Mouse (Mus musculus): ENCODE results near the gene Fhod1. TPM values are rescaled to one million over a fixed set of nuclear protein-coding genes. Genes with fewer than 3 reads are reported as not detected.

Fhod1 gene
- polyA plus RNA-seq, 1 experiment from 2014 or later = 0.60 TPM

GRCm38 (mm10) chr8:105342768-105343167 is 5.0 kb downstream of the Fhod1 start:
- no peak for ATAC-seq (ENCODE audit: low read depth)
- H3K9ac ChIP-seq (ENCODE audit: low read depth, low read length) = no peak overlapping the region
- peaks cover 36% of the 10 kb centered on the region for H3K4me1 ChIP-seq (ENCODE audit: control insufficient read depth, low read depth, low read length)

GRCm38 (mm10) chr8:105341399-105341798 is 6.4 kb downstream of the Fhod1 start:
- no peak for ATAC-seq (ENCODE audit: low read depth)
- Histone ChIP-seq H3K36me3 (ENCODE audit: control insufficient read depth, insufficient read depth) (peaks cover 3% of the 10 kb centered on the region; the same call in 1 of the 2 replicates), H3K4me1 (ENCODE audit: control insufficient read depth, low read depth, low read length) (peaks cover 22% of the 10 kb centered on the region), H3K9ac (ENCODE audit: low read depth, low read length) (no peak overlapping the region), H3K27ac (ENCODE audit: low read length) (no peak overlapping the region), H3K4me2 (ENCODE audit: low read depth, low read length) (no peak overlapping the region), H3K9me3 (replicated peaks; ENCODE audit: control insufficient read depth, low read length) (no peaks in the 10 kb centered on the region), H3K4me3 (ENCODE audit: low read depth, low read length) (no peak overlapping the region), H3K27me3 (ENCODE audit: control insufficient read depth, insufficient read depth, low read depth, low read length) (peaks cover 5% of the 10 kb centered on the region)
- WGBS (ENCODE audit: insufficient replicate concordance) = 59% methylated on average over 8 of the region's 8 CpGs

More at GRCm38 (mm10) chr8:105342768-105343167, 5.0 kb downstream of the Fhod1 start:
- Histone ChIP-seq H3K36me3 (ENCODE audit: control insufficient read depth, insufficient read depth) (no peaks in the 10 kb centered on the region), H3K27me3 (ENCODE audit: control insufficient read depth, insufficient read depth, low read depth, low read length) (peaks cover 19% of the 10 kb centered on the region), H3K4me2 (ENCODE audit: low read depth, low read length) (no peak overlapping the region), H3K27ac (ENCODE audit: low read length) (no peak overlapping the region), H3K9me3 (replicated peaks; ENCODE audit: control insufficient read depth, low read length) (no peaks in the 10 kb centered on the region), H3K4me3 (ENCODE audit: low read depth, low read length) (no peak overlapping the region)
- 42% methylated on average over 4 of the region's 4 CpGs for WGBS (ENCODE audit: insufficient replicate concordance)

GRCm38 (mm10) chr8:105339886-105340635 is 7.7 kb downstream of the Fhod1 start:
- no peak overlapping the region for H3K9ac ChIP-seq (ENCODE audit: low read depth, low read length)
- 25% methylated on average over 6 of the region's 6 CpGs for WGBS (ENCODE audit: insufficient replicate concordance)
- H3K27ac ChIP-seq (ENCODE audit: low read length) = no peak overlapping the region
- H3K4me2 ChIP-seq (ENCODE audit: low read depth, low read length) = no peak overlapping the region
- no peaks in the 10 kb centered on the region for H3K27me3 ChIP-seq (ENCODE audit: control insufficient read depth, insufficient read depth, low read depth, low read length)
- peaks cover 20% of the 10 kb centered on the region for H3K4me1 ChIP-seq (ENCODE audit: control insufficient read depth, low read depth, low read length)
- H3K4me3 ChIP-seq (ENCODE audit: low read depth, low read length) = no peak overlapping the region
- peaks cover 6% of the 10 kb centered on the region; the same call in 1 of the 2 replicates for H3K36me3 ChIP-seq (ENCODE audit: control insufficient read depth, insufficient read depth)
- ATAC-seq (ENCODE audit: low read depth) = peak; percentile 69
- H3K9me3 ChIP-seq (replicated peaks; ENCODE audit: control insufficient read depth, low read length) = no peaks in the 10 kb centered on the region

GRCm38 (mm10) chr8:105338992-105339391 is 8.8 kb downstream of the Fhod1 start:
- no peak overlapping the region for H3K27ac ChIP-seq (ENCODE audit: low read length)
- no peaks in the 10 kb centered on the region for H3K27me3 ChIP-seq (ENCODE audit: control insufficient read depth, insufficient read depth, low read depth, low read length)
- H3K4me3 ChIP-seq (ENCODE audit: low read depth, low read length) = no peak overlapping the region
- H3K9ac ChIP-seq (ENCODE audit: low read depth, low read length) = no peak overlapping the region
- peaks cover 18% of the 10 kb centered on the region for H3K4me1 ChIP-seq (ENCODE audit: control insufficient read depth, low read depth, low read length)
- no peak for ATAC-seq (ENCODE audit: low read depth)
- no peaks in the 10 kb centered on the region for H3K9me3 ChIP-seq (replicated peaks; ENCODE audit: control insufficient read depth, low read length)
- WGBS (ENCODE audit: insufficient replicate concordance) = 19% methylated on average over 4 of the region's 4 CpGs
- no peak overlapping the region for H3K4me2 ChIP-seq (ENCODE audit: low read depth, low read length)
- H3K36me3 ChIP-seq (ENCODE audit: control insufficient read depth, insufficient read depth) = peaks cover 6% of the 10 kb centered on the region; the same call in 1 of the 2 replicates

GRCm38 (mm10) chr8:105336373-105337130 is 11.2 kb downstream of the Fhod1 start:
- H3K9me3 ChIP-seq (replicated peaks; ENCODE audit: control insufficient read depth, low read length) = no peaks in the 10 kb centered on the region
- H3K36me3 ChIP-seq (ENCODE audit: control insufficient read depth, insufficient read depth) = peaks cover 6% of the 10 kb centered on the region; the same call in 1 of the 2 replicates
- no peak overlapping the region for H3K9ac ChIP-seq (ENCODE audit: low read depth, low read length)
- ATAC-seq (ENCODE audit: low read depth) = no peak
- H3K4me3 ChIP-seq (ENCODE audit: low read depth, low read length) = no peak overlapping the region
- H3K27ac ChIP-seq (ENCODE audit: low read length) = no peak overlapping the region
- no peaks in the 10 kb centered on the region for H3K27me3 ChIP-seq (ENCODE audit: control insufficient read depth, insufficient read depth, low read depth, low read length)
- H3K4me2 ChIP-seq (ENCODE audit: low read depth, low read length) = no peak overlapping the region
- peaks cover 18% of the 10 kb centered on the region for H3K4me1 ChIP-seq (ENCODE audit: control insufficient read depth, low read depth, low read length)
- WGBS (ENCODE audit: insufficient replicate concordance) = 86% methylated on average over 32 of the region's 32 CpGs

- H3K27me3 ChIP-seq (ENCODE audit: control insufficient read depth, insufficient read depth, low read depth, low read length) = no peaks in the 10 kb centered on the region
- H3K4me1 ChIP-seq (ENCODE audit: control insufficient read depth, low read depth, low read length) = peaks cover 4% of the 10 kb centered on the region
- H3K9me3 ChIP-seq (replicated peaks; ENCODE audit: control insufficient read depth, low read length) = no peaks in the 10 kb centered on the region
- 58% methylated on average over 2 of the region's 2 CpGs for WGBS (ENCODE audit: insufficient replicate concordance)
- no peak overlapping the region for H3K4me2 ChIP-seq (ENCODE audit: low read depth, low read length)
- ATAC-seq (ENCODE audit: low read depth) = no peak
- H3K36me3 ChIP-seq (ENCODE audit: control insufficient read depth, insufficient read depth) = peaks cover 30% of the 10 kb centered on the region
- no peak overlapping the region for H3K4me3 ChIP-seq (ENCODE audit: low read depth, low read length)
- no peak overlapping the region for H3K27ac ChIP-seq (ENCODE audit: low read length)
- H3K9ac ChIP-seq (ENCODE audit: low read depth, low read length) = no peak overlapping the region
Measured at GRCm38 (mm10) chr8:105332523-105332922, 15.2 kb downstream of the Fhod1 start.

- no peak for ATAC-seq (ENCODE audit: low read depth)
- H3K9ac ChIP-seq (ENCODE audit: low read depth, low read length) = no peak overlapping the region
- peaks cover 10% of the 10 kb centered on the region for H3K4me1 ChIP-seq (ENCODE audit: control insufficient read depth, low read depth, low read length)
- H3K4me2 ChIP-seq (ENCODE audit: low read depth, low read length) = no peak overlapping the region
- no peak overlapping the region for H3K4me3 ChIP-seq (ENCODE audit: low read depth, low read length)
- no peaks in the 10 kb centered on the region for H3K27me3 ChIP-seq (ENCODE audit: control insufficient read depth, insufficient read depth, low read depth, low read length)
- peaks cover 30% of the 10 kb centered on the region for H3K36me3 ChIP-seq (ENCODE audit: control insufficient read depth, insufficient read depth)
- WGBS (ENCODE audit: insufficient replicate concordance) = 85% methylated on average over 9 of the region's 9 CpGs
- no peak overlapping the region for H3K27ac ChIP-seq (ENCODE audit: low read length)
- H3K9me3 ChIP-seq (replicated peaks; ENCODE audit: control insufficient read depth, low read length) = no peaks in the 10 kb centered on the region
Measured at GRCm38 (mm10) chr8:105331931-105332330, 15.8 kb downstream of the Fhod1 start.

- Histone ChIP-seq H3K27ac (ENCODE audit: low read length) (no peak overlapping the region), H3K4me3 (ENCODE audit: low read depth, low read length) (no peak overlapping the region), H3K9me3 (replicated peaks; ENCODE audit: control insufficient read depth, low read length) (no peaks in the 10 kb centered on the region), H3K36me3 (ENCODE audit: control insufficient read depth, insufficient read depth) (peaks cover 27% of the 10 kb centered on the region), H3K27me3 (ENCODE audit: control insufficient read depth, insufficient read depth, low read depth, low read length) (no peaks in the 10 kb centered on the region), H3K4me2 (ENCODE audit: low read depth, low read length) (no peak overlapping the region), H3K4me1 (ENCODE audit: control insufficient read depth, low read depth, low read length) (peaks cover 10% of the 10 kb centered on the region), H3K9ac (ENCODE audit: low read depth, low read length) (no peak overlapping the region)
- no peak for ATAC-seq (ENCODE audit: low read depth)
- 90% methylated on average over 22 of the region's 22 CpGs for WGBS (ENCODE audit: insufficient replicate concordance)
Measured at GRCm38 (mm10) chr8:105331469-105331868, 16.3 kb downstream of the Fhod1 start.

GRCm38 (mm10) chr8:105330325-105330724 is 17.4 kb downstream of the Fhod1 start:
- Histone ChIP-seq H3K4me2 (ENCODE audit: low read depth, low read length) (no peak overlapping the region), H3K27ac (ENCODE audit: low read length) (no peak overlapping the region), H3K4me3 (ENCODE audit: low read depth, low read length) (no peak overlapping the region), H3K9me3 (replicated peaks; ENCODE audit: control insufficient read depth, low read length) (no peaks in the 10 kb centered on the region), H3K27me3 (ENCODE audit: control insufficient read depth, insufficient read depth, low read depth, low read length) (no peaks in the 10 kb centered on the region), H3K9ac (ENCODE audit: low read depth, low read length) (no peak overlapping the region), H3K4me1 (ENCODE audit: control insufficient read depth, low read depth, low read length) (peaks cover 13% of the 10 kb centered on the region), H3K36me3 (ENCODE audit: control insufficient read depth, insufficient read depth) (peaks cover 24% of the 10 kb centered on the region)
- no peak for ATAC-seq (ENCODE audit: low read depth)
- WGBS (ENCODE audit: insufficient replicate concordance) = 86% methylated on average over 12 of the region's 12 CpGs
